Mouse (Mus musculus) kidney, adult 2 months (tissue): ENCODE results near the gene Sh3rf1.

Source experiments
- CTCF ChIP-seq: fragments of 200-500 bp; conservative IDR thresholded peaks from 2 replicates; pipeline ENCODE4 v1.5.1; 2011; ENCODE audit warnings: low read depth, mild to moderate bottlenecking, control low read depth, low read length, moderate library complexity, mixed read lengths; ENCODE audit not compliant: insufficient read depth, insufficient read length
- POLR2A ChIP-seq: fragments of 200-500 bp; IDR thresholded peaks from one replicate; pipeline ENCODE4 v1.6.1; 2011; ENCODE audit warnings: low read depth, low read length, control low read depth

DNA sequence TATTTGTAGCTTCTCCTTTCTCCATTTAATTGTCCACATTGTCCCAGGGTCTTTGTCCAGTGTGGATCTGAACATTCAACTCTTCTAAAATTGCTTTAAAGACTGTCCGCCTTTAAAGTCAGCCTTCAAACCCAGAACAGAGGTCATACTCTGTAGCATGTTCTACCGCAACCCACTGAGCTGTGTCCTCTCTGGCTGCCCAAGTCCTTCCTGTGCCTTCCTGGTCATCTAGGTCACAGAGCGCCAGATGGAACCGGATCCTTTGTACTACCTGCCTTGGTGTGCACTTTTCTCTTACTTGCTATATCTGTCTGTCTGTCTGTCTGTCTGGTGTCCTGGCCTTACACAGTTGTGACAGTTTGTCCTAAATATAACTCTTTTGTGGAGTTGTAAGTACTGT lies 40.0 kb downstream of the Sh3rf1 start:
- TF ChIP-seq POLR2A (no peak), CTCF (no peak)
